Mouse (Mus musculus) myocyte (in vitro differentiated cells): ENCODE data around the gene Srsf6.

ENCODE experiments used
- CEBPB ChIP-seq: IDR thresholded peaks from 2 replicates; pipeline ENCODE4 v1.6.1; 2011; ENCODE audit warnings: mild to moderate bottlenecking, moderate library complexity; ENCODE audit not compliant: poor library complexity, insufficient read depth, severe bottlenecking
- E2F4 ChIP-seq: IDR thresholded peaks from one replicate; pipeline ENCODE4 v1.6.1; 2011; ENCODE audit warnings: mild to moderate bottlenecking, control low read depth, moderate library complexity; ENCODE audit not compliant: insufficient read depth
- MAX ChIP-seq: IDR thresholded peaks from one replicate; pipeline ENCODE4 v1.6.1; 2011; ENCODE audit warnings: low read depth, mild to moderate bottlenecking, control low read depth
- MYOG ChIP-seq, 3 experiments: IDR thresholded peaks; one replicate each; pipeline ENCODE4 v1.6.1; 2011; ENCODE audit warnings: control low read depth in 2 of 3, low read depth in 2 of 3, mild to moderate bottlenecking in 2 of 3; ENCODE audit not compliant: insufficient read length in 2 of 3, control insufficient read depth in 1 of 3, insufficient read depth in 1 of 3
- POLR2A ChIP-seq: IDR thresholded peaks from one replicate; pipeline ENCODE4 v1.6.1; 2011; ENCODE audit warnings: low read depth, mild to moderate bottlenecking, control low read depth, moderate library complexity; ENCODE audit not compliant: insufficient read length
- POLR2AphosphoS2 ChIP-seq: IDR thresholded peaks from one replicate; pipeline ENCODE4 v1.6.1; 2011; ENCODE audit warnings: low read depth, control low read depth; ENCODE audit not compliant: insufficient read length
- TCF12 ChIP-seq: IDR thresholded peaks from one replicate; pipeline ENCODE4 v1.6.1; 2011; ENCODE audit warnings: mild to moderate bottlenecking, control low read depth; ENCODE audit not compliant: poor library complexity, insufficient read depth, severe bottlenecking
- TCF3 ChIP-seq: IDR thresholded peaks from one replicate; pipeline ENCODE4 v1.6.1; 2011; ENCODE audit warnings: low read depth, control low read depth; ENCODE audit not compliant: insufficient read length
- USF1 ChIP-seq: IDR thresholded peaks from one replicate; pipeline ENCODE4 v1.6.1; 2011; ENCODE audit warnings: low read depth, mild to moderate bottlenecking, control low read depth, moderate library complexity

GRCm38 (mm10) chr2:162985923-162986322 is 54.6 kb downstream of the Srsf6 start:
- TF ChIP-seq MYOG (IDR thresholded peaks at IDR 0.05; ENCODE audit: control insufficient read depth in 1 of 3, insufficient read depth in 1 of 3, insufficient read length in 2 of 3, low read depth in 2 of 3) (peak in 2 of 3 experiments; percentile 13 to 43), MAX (no peak), POLR2AphosphoS2 (no peak), POLR2A (no peak), USF1 (no peak), TCF3 (no peak), TCF12 (no peak), E2F4 (no peak), CEBPB (no peak)
